Mouse (Mus musculus): ENCODE data around the gene March6. TPM values are rescaled to one million over a fixed set of nuclear protein-coding genes. Genes with fewer than 3 reads are reported as not detected.

Gene March6
- polyA plus RNA-seq, 1 experiment = 24.0 TPM

DNA sequence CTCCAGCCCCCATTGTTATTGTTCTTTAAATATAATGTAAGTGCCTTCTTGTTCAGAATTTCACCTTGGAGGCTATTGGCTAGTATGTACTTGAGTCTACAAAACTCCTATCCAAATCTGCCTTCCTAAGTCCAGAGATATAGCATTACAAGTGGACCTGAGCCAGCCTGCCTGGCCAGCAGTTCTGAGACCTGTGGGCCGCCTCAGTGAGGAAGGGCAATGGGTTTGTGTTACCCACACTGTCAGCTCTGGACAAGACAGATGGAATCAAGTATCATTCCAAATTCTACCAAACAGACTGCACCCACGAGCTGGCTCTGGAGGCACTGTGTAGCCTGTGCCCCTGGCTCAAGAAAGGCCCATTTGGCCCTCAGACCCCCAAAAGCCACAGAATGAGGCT lies 94.0 kb downstream of the March6 start:
- H3K27ac ChIP-seq (ENCODE audit: control insufficient read depth, insufficient read depth, low read length) = no peak overlapping the region
- 91% methylated on average over 2 of the region's 2 CpGs for WGBS

DNA sequence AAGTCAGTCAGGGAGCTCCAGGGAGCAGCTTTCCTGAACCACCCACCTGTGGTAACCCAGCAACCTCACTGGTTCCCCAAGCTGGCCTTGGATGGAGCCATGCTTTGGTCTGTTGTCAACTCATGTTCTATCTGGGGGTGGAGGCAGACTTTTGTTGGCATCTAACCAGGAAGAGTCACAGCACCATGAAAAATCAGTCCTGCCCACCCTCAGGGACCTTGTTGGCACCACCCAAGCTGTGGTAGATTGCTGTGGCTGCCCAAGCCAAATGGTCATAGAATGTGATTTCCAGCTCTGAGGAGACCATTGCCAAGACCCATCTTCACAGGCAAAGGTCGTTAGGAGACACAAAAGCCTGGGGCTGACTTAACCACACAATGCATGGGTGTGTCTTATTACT lies 94.8 kb downstream of the March6 start:
- Histone ChIP-seq H3K36me3 (ENCODE audit: control insufficient read depth, insufficient read depth, low read length) (no peaks in the 10 kb centered on the region), H3K4me3 (ENCODE audit: control insufficient read depth, insufficient read depth, low read length) (no peak overlapping the region), H3K4me1 (replicated peaks; ENCODE audit: control insufficient read depth, insufficient read depth, low read length) (no peaks in the 10 kb centered on the region), H3K27me3 (ENCODE audit: control insufficient read depth, insufficient read depth, low read length) (no peaks in the 10 kb centered on the region), H3K27ac (ENCODE audit: control insufficient read depth, insufficient read depth, low read length) (no peak overlapping the region)
- DNase-seq = no peak
- TF ChIP-seq POLR2A (IDR thresholded peaks at IDR 0.05; ENCODE audit: control insufficient read depth, extremely low read depth, insufficient read depth, low read length, poor library complexity) (no peak), CTCF (IDR thresholded peaks at IDR 0.05; ENCODE audit: borderline replicate concordance, control insufficient read depth, extremely low read depth, insufficient read depth, low read length, poor library complexity) (no peak)
- WGBS = 55% methylated on average over 1 of the region's 1 CpGs

More for the DNA sequence above, 94.0 kb downstream of the March6 start:
- no peaks in the 10 kb centered on the region for H3K4me1 ChIP-seq (replicated peaks; ENCODE audit: control insufficient read depth, insufficient read depth, low read length)
- H3K27me3 ChIP-seq (ENCODE audit: control insufficient read depth, insufficient read depth, low read length) = no peaks in the 10 kb centered on the region
- no peak for DNase-seq
- no peak overlapping the region for H3K4me3 ChIP-seq (ENCODE audit: control insufficient read depth, insufficient read depth, low read length)
- TF ChIP-seq CTCF (IDR thresholded peaks at IDR 0.05; ENCODE audit: borderline replicate concordance, control insufficient read depth, extremely low read depth, insufficient read depth, low read length, poor library complexity) = no peak
- no peak for TF ChIP-seq POLR2A (IDR thresholded peaks at IDR 0.05; ENCODE audit: control insufficient read depth, extremely low read depth, insufficient read depth, low read length, poor library complexity)
- H3K36me3 ChIP-seq (ENCODE audit: control insufficient read depth, insufficient read depth, low read length) = no peaks in the 10 kb centered on the region

DNA sequence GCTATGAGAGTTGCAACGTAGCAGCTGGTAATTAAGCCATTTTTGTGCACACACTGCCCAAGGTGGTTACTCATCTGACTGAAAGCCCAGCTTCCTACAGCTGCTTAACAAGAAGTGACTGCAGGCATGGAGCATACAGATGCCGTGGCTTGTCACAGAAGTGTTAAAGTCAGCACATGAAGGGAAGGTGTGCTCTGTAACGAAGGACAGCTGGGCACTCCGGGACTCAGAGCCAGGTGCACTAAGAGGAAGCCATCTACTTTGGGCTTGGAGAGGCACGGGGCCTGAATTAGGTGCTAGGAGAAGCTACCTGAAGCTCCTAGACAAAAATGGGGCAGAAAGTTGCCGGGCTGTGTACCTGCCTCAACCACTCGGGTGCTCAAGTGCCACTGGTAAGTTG lies 97.1 kb downstream of the March6 start:
- H3K4me1 ChIP-seq (replicated peaks; ENCODE audit: control insufficient read depth, insufficient read depth, low read length) = no peaks in the 10 kb centered on the region
- H3K27me3 ChIP-seq (ENCODE audit: control insufficient read depth, insufficient read depth, low read length) = no peaks in the 10 kb centered on the region
- TF ChIP-seq CTCF (IDR thresholded peaks at IDR 0.05; ENCODE audit: borderline replicate concordance, control insufficient read depth, extremely low read depth, insufficient read depth, low read length, poor library complexity) (no peak), POLR2A (IDR thresholded peaks at IDR 0.05; ENCODE audit: control insufficient read depth, extremely low read depth, insufficient read depth, low read length, poor library complexity) (no peak)
- no peak for DNase-seq
- 61% methylated on average over 7 of the region's 7 CpGs for WGBS
- no peak overlapping the region for H3K27ac ChIP-seq (ENCODE audit: control insufficient read depth, insufficient read depth, low read length)
- H3K36me3 ChIP-seq (ENCODE audit: control insufficient read depth, insufficient read depth, low read length) = no peaks in the 10 kb centered on the region
- H3K4me3 ChIP-seq (ENCODE audit: control insufficient read depth, insufficient read depth, low read length) = no peak overlapping the region

DNA sequence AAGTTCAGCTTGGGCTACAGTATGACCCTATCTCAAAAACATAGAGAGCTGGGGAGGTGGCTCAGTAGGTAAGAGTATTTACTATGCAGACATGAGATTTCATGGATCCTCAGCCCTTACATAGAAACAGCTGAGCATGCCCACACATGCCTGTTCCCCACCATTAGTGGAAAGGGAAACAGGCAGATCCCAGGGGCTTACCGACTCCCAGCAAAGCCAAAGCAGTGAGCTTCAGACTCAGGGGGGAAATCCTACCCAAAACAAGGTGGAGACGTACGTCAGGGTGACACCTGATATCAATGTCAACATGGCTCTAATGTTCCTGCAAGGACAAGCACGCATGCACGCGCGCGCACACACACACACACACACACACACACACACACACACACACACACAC lies 99.0 kb downstream of the March6 start:
- no peak overlapping the region for H3K4me3 ChIP-seq (ENCODE audit: control insufficient read depth, insufficient read depth, low read length)
- DNase-seq = no peak
- no peak overlapping the region for H3K27ac ChIP-seq (ENCODE audit: control insufficient read depth, insufficient read depth, low read length)
- no peaks in the 10 kb centered on the region for H3K27me3 ChIP-seq (ENCODE audit: control insufficient read depth, insufficient read depth, low read length)
- no peaks in the 10 kb centered on the region for H3K36me3 ChIP-seq (ENCODE audit: control insufficient read depth, insufficient read depth, low read length)
- 96% methylated on average over 8 of the region's 8 CpGs for WGBS
- TF ChIP-seq POLR2A (IDR thresholded peaks at IDR 0.05; ENCODE audit: control insufficient read depth, extremely low read depth, insufficient read depth, low read length, poor library complexity) = no peak
- no peak for TF ChIP-seq CTCF (IDR thresholded peaks at IDR 0.05; ENCODE audit: borderline replicate concordance, control insufficient read depth, extremely low read depth, insufficient read depth, low read length, poor library complexity)
- no peaks in the 10 kb centered on the region for H3K4me1 ChIP-seq (replicated peaks; ENCODE audit: control insufficient read depth, insufficient read depth, low read length)

DNA sequence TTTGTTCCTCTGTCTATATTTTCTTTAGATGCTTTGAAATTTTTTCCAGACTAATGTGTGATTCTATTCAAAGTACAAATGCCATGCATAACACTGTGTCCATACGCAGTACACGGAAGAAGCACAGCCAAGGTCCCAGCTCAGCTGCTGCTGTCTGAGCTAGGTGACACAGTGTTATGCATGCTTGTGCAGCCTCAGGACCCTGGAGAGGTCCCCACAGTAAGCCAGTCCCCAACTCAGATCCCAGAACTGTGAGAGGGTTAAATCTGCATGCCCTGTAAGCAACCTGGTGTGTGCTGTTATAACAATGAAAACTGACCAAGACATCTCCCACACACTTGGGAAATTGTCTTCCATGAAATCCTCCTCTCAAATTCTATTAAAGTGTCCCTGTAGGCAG lies 100.8 kb downstream of the March6 start:
- Histone ChIP-seq H3K27me3 (ENCODE audit: control insufficient read depth, insufficient read depth, low read length) (no peaks in the 10 kb centered on the region), H3K4me1 (replicated peaks; ENCODE audit: control insufficient read depth, insufficient read depth, low read length) (no peaks in the 10 kb centered on the region), H3K36me3 (ENCODE audit: control insufficient read depth, insufficient read depth, low read length) (no peaks in the 10 kb centered on the region), H3K4me3 (ENCODE audit: control insufficient read depth, insufficient read depth, low read length) (no peak overlapping the region), H3K27ac (ENCODE audit: control insufficient read depth, insufficient read depth, low read length) (no peak overlapping the region)
- WGBS = 100% methylated on average over 2 of the region's 2 CpGs
- TF ChIP-seq CTCF (IDR thresholded peaks at IDR 0.05; ENCODE audit: borderline replicate concordance, control insufficient read depth, extremely low read depth, insufficient read depth, low read length, poor library complexity) = no peak
- TF ChIP-seq POLR2A (IDR thresholded peaks at IDR 0.05; ENCODE audit: control insufficient read depth, extremely low read depth, insufficient read depth, low read length, poor library complexity) = no peak
- no peak for DNase-seq

DNA sequence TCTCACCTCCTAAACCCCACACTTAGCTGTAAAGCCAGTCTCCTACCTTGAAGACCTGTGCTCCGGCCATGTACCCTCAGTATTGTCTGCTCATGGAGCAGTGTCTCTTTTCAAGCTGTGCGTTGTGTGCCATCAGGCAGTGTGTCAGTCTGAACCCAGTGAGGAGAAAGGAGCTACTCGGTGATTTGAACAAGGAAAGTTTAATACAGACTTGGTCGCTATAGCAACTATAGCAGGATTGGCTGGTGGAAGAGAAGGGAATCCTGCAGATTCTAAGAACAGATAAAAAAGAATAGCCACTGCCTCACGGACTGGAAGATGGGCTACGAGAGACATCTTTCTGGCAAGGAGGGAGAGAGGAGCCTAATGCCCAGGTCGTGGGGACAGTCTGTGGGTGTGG lies 101.4 kb downstream of the March6 start:
- no peak for DNase-seq
- no peak overlapping the region for H3K4me3 ChIP-seq (ENCODE audit: control insufficient read depth, insufficient read depth, low read length)
- no peaks in the 10 kb centered on the region for H3K36me3 ChIP-seq (ENCODE audit: control insufficient read depth, insufficient read depth, low read length)
- H3K4me1 ChIP-seq (replicated peaks; ENCODE audit: control insufficient read depth, insufficient read depth, low read length) = no peaks in the 10 kb centered on the region
- 92% methylated on average over 7 of the region's 7 CpGs for WGBS
- TF ChIP-seq POLR2A (IDR thresholded peaks at IDR 0.05; ENCODE audit: control insufficient read depth, extremely low read depth, insufficient read depth, low read length, poor library complexity) (no peak), CTCF (IDR thresholded peaks at IDR 0.05; ENCODE audit: borderline replicate concordance, control insufficient read depth, extremely low read depth, insufficient read depth, low read length, poor library complexity) (no peak)
- H3K27ac ChIP-seq (ENCODE audit: control insufficient read depth, insufficient read depth, low read length) = no peak overlapping the region
- H3K27me3 ChIP-seq (ENCODE audit: control insufficient read depth, insufficient read depth, low read length) = no peaks in the 10 kb centered on the region

DNA sequence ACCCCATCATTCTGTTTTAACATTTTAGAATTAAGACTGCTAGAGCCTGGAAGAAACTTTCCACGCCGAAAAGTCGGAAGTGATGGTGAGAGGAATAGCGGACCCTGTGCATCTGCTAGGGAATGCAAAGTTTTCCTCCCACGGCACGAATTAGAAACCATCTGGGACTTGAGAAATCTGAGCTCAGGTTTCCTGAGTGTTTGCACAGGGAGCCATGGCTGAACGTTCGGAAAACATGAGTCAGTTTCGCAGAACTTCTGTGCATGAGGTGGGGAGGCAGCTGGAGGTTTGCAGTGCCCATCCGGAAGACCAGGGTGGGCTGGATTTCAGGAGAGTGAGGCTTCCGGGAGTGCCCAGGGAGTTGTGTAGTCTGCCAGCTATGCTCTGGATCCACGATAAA lies 102.3 kb downstream of the March6 start:
- Histone ChIP-seq H3K27ac (ENCODE audit: control insufficient read depth, insufficient read depth, low read length) (no peak overlapping the region), H3K27me3 (ENCODE audit: control insufficient read depth, insufficient read depth, low read length) (no peaks in the 10 kb centered on the region), H3K36me3 (ENCODE audit: control insufficient read depth, insufficient read depth, low read length) (no peaks in the 10 kb centered on the region), H3K4me1 (replicated peaks; ENCODE audit: control insufficient read depth, insufficient read depth, low read length) (no peaks in the 10 kb centered on the region), H3K4me3 (ENCODE audit: control insufficient read depth, insufficient read depth, low read length) (no peak overlapping the region)
- 97% methylated on average over 12 of the region's 12 CpGs for WGBS
- TF ChIP-seq POLR2A (IDR thresholded peaks at IDR 0.05; ENCODE audit: control insufficient read depth, extremely low read depth, insufficient read depth, low read length, poor library complexity) = no peak
- no peak for TF ChIP-seq CTCF (IDR thresholded peaks at IDR 0.05; ENCODE audit: borderline replicate concordance, control insufficient read depth, extremely low read depth, insufficient read depth, low read length, poor library complexity)
- DNase-seq = no peak
